Mouse (Mus musculus) lung, postnatal 25 days (tissue): ENCODE results near the gene Asgr1.
"Not testable (repeated sequence)": the region's sequence is repeated elsewhere in the genome, so short reads cannot be mapped to it uniquely, and the experiment has no call there.

Experiments
- DNase-seq: peaks from one replicate; pipeline ENCODE4 v3.0.0; 2022; ENCODE audit warnings: low spot score

Gene Asgr1

GRCm38 (mm10) chr11:70053898-70054570 is at the start of gene Asgr1:
Gene Asgr1 (plus strand): TSS chr11:70054085.
- DNase-seq, result no peak

GRCm38 (mm10) chr11:70005521-70005920 is 48.4 kb upstream of the Asgr1 start:
- DNase-seq, result no peak

- no peak for DNase-seq
Observed at GRCm38 (mm10) chr11:70010033-70010432, 43.9 kb upstream of the Asgr1 start.

- DNase-seq, result no peak
Observed at GRCm38 (mm10) chr11:70010548-70010947, 43.3 kb upstream of the Asgr1 start.

- DNase-seq, result no peak
Observed at GRCm38 (mm10) chr11:70010961-70011360, 42.9 kb upstream of the Asgr1 start.

- no peak for DNase-seq
Observed at GRCm38 (mm10) chr11:70012931-70013330, 41.0 kb upstream of the Asgr1 start.

- DNase-seq, result no peak
Observed at GRCm38 (mm10) chr11:70013408-70013807, 40.5 kb upstream of the Asgr1 start.

- DNase-seq, result no peak
Observed at GRCm38 (mm10) chr11:70014051-70014450, 39.8 kb upstream of the Asgr1 start.

- DNase-seq, result peak; percentile 92
Observed at GRCm38 (mm10) chr11:70014880-70015558, 38.9 kb upstream of the Asgr1 start, which contains the start of gene Acadvl. Gene Acadvl (minus strand): TSS chr11:70015411.

- no peak for DNase-seq
Observed at GRCm38 (mm10) chr11:70015677-70016076, 38.2 kb upstream of the Asgr1 start.

GRCm38 (mm10) chr11:70016177-70016576 is 37.7 kb upstream of the Asgr1 start:
- not testable (repeated sequence) for DNase-seq

GRCm38 (mm10) chr11:70016669-70017068 is 37.2 kb upstream of the Asgr1 start, which contains the start of gene Dlg4:
Gene Dlg4 (plus strand): TSS chr11:70016942.
- DNase-seq, result no peak

- DNase-seq, result no peak
Observed at GRCm38 (mm10) chr11:70017199-70017767, 36.6 kb upstream of the Asgr1 start.

- DNase-seq, result no peak
Observed at GRCm38 (mm10) chr11:70018131-70018990, 35.5 kb upstream of the Asgr1 start.

- no peak for DNase-seq
Observed at GRCm38 (mm10) chr11:70019495-70020021, 34.3 kb upstream of the Asgr1 start.

- DNase-seq, result no peak
Observed at GRCm38 (mm10) chr11:70020022-70020631, 33.8 kb upstream of the Asgr1 start.

GRCm38 (mm10) chr11:70020731-70021263 is 33.1 kb upstream of the Asgr1 start:
- DNase-seq, result peak; percentile 87

- DNase-seq, result peak; percentile 96
Observed at GRCm38 (mm10) chr11:70021264-70022132, 32.4 kb upstream of the Asgr1 start.

- DNase-seq, result no peak
Observed at GRCm38 (mm10) chr11:70023481-70024150, 30.3 kb upstream of the Asgr1 start.

- DNase-seq, result no peak
Observed at GRCm38 (mm10) chr11:70024151-70024514, 29.8 kb upstream of the Asgr1 start.
